Mouse (Mus musculus) brain, embryonic 14.5 days (tissue): ENCODE measurements around the gene Tpst2.

ENCODE experiments used
- CTCF ChIP-seq: fragments of 200-500 bp; IDR thresholded peaks from 2 replicates; pipeline ENCODE4 v1.5.1; 2012; ENCODE audit warnings: inconsistent platforms, mild to moderate bottlenecking, moderate library complexity, borderline replicate concordance; ENCODE audit not compliant: insufficient read depth, insufficient read length; ENCODE audit errors: extremely low read depth
- POLR2A ChIP-seq: fragments of 200-500 bp; IDR thresholded peaks from 2 replicates; pipeline ENCODE4 v1.6.1; 2012; ENCODE audit warnings: mild to moderate bottlenecking, inconsistent platforms, borderline replicate concordance; ENCODE audit not compliant: poor library complexity, insufficient read depth, insufficient read length, severe bottlenecking; ENCODE audit errors: extremely low read depth

- no peak for TF ChIP-seq POLR2A
- TF ChIP-seq CTCF: no peak
Observed at GRCm38 (mm10) chr5:112265110-112265509, 11.4 kb upstream of the Tpst2 start.
